Mouse (Mus musculus): ENCODE results near the gene Naa10. TPM values are rescaled to one million over a fixed set of nuclear protein-coding genes. Genes with fewer than 3 reads are reported as not detected.

The Naa10 gene
- polyA plus RNA-seq (2015; fragmentation: Nextera tagmentation; extraction: Ambion mirVana) = 78.0 and 87.4 TPM in 2 replicates

GRCm38 (mm10) chrX:73921823-73922549 is at the start of gene Naa10, which contains the start of gene Arhgap4:
Naa10 (minus strand) TSS chrX:73921944.
Arhgap4 (minus strand) TSS chrX:73921870.

GRCm38 (mm10) chrX:73966248-73967176 is 44.8 kb upstream of the Naa10 start, which contains the start of gene Hcfc1:
Hcfc1 (minus strand) TSS chrX:73966357.

GRCm38 (mm10) chrX:73930402-73931062 is 8.8 kb upstream of the Naa10 start, which contains the start of gene Renbp:
Renbp (minus strand) TSS chrX:73930850.

GRCm38 (mm10) chrX:73895719-73896118 is 26.0 kb downstream of the Naa10 start, which contains the start of gene L1cam:
L1cam (minus strand) TSS chrX:73896105.

GRCm38 (mm10) chrX:73891551-73892152 is 30.1 kb downstream of the Naa10 start, which contains the start of gene Avpr2:
Avpr2 (plus strand) TSS chrX:73892102.

Other genes starting within 250 kb of the Naa10 start
- gene Slc6a8, start 248.8 kb downstream of the Naa10 start, polyA plus RNA-seq (2015; fragmentation: Nextera tagmentation; extraction: Ambion mirVana) = 5.1 and 6.5 TPM in 2 replicates
- 247 and 325 TPM in 2 replicates for gene Bcap31, start 205.8 kb downstream of the Naa10 start, polyA plus RNA-seq (2015; fragmentation: Nextera tagmentation; extraction: Ambion mirVana)
- gene Abcd1, start 205.3 kb downstream of the Naa10 start, polyA plus RNA-seq (2015; fragmentation: Nextera tagmentation; extraction: Ambion mirVana) = 13.7 and 17.9 TPM in 2 replicates
- gene Plxnb3, start 164.9 kb downstream of the Naa10 start, polyA plus RNA-seq (2015; fragmentation: Nextera tagmentation; extraction: Ambion mirVana) = 0.84 and 1.1 TPM in 2 replicates
- gene Srpk3, start 147.5 kb downstream of the Naa10 start, polyA plus RNA-seq (2015; fragmentation: Nextera tagmentation; extraction: Ambion mirVana) = 0.60 and 1.4 TPM in 2 replicates
- gene Idh3g, start 135.0 kb downstream of the Naa10 start, polyA plus RNA-seq (2015; fragmentation: Nextera tagmentation; extraction: Ambion mirVana) = 175 and 260 TPM in 2 replicates
- 368 and 460 TPM in 2 replicates for gene Ssr4, start 134.9 kb downstream of the Naa10 start, polyA plus RNA-seq (2015; fragmentation: Nextera tagmentation; extraction: Ambion mirVana)
- gene Pdzd4, start 97.0 kb downstream of the Naa10 start, polyA plus RNA-seq (2015; fragmentation: Nextera tagmentation; extraction: Ambion mirVana) = 0.47 and 0.80 TPM in 2 replicates
- 0.14 and 0.32 TPM in 2 replicates for gene Avpr2, start 29.8 kb downstream of the Naa10 start, polyA plus RNA-seq (2015; fragmentation: Nextera tagmentation; extraction: Ambion mirVana)
- 12.5 and 39.4 TPM in 2 replicates for gene L1cam, start 25.8 kb downstream of the Naa10 start, polyA plus RNA-seq (2015; fragmentation: Nextera tagmentation; extraction: Ambion mirVana)
- gene Arhgap4, start 74 bp downstream of the Naa10 start, polyA plus RNA-seq (2015; fragmentation: Nextera tagmentation; extraction: Ambion mirVana) = 1.3 and 2.4 TPM in 2 replicates
- gene Renbp, start 8.9 kb upstream of the Naa10 start, polyA plus RNA-seq (2015; fragmentation: Nextera tagmentation; extraction: Ambion mirVana) = 37.8 and 46.5 TPM in 2 replicates
- gene Hcfc1, start 44.4 kb upstream of the Naa10 start, polyA plus RNA-seq (2015; fragmentation: Nextera tagmentation; extraction: Ambion mirVana) = 19.2 and 25.3 TPM in 2 replicates
- gene Irak1, start 102.0 kb upstream of the Naa10 start, polyA plus RNA-seq (2015; fragmentation: Nextera tagmentation; extraction: Ambion mirVana) = 41.3 and 70.0 TPM in 2 replicates
- gene Opn1mw, start 205.5 kb upstream of the Naa10 start, polyA plus RNA-seq (2015; fragmentation: Nextera tagmentation; extraction: Ambion mirVana) = 0.25 TPM in 1 of 2 replicates, not detected in the other
- 5.3 and 10.1 TPM in 2 replicates for gene Mecp2, start 213.4 kb upstream of the Naa10 start, polyA plus RNA-seq (2015; fragmentation: Nextera tagmentation; extraction: Ambion mirVana)
- gene Tex28, start 245.9 kb upstream of the Naa10 start, polyA plus RNA-seq (2015; fragmentation: Nextera tagmentation; extraction: Ambion mirVana) = not detected in 2 replicates